Mouse (Mus musculus): Measurements from ENCODE around the gene Pde2a.

Gene Pde2a

DNA sequence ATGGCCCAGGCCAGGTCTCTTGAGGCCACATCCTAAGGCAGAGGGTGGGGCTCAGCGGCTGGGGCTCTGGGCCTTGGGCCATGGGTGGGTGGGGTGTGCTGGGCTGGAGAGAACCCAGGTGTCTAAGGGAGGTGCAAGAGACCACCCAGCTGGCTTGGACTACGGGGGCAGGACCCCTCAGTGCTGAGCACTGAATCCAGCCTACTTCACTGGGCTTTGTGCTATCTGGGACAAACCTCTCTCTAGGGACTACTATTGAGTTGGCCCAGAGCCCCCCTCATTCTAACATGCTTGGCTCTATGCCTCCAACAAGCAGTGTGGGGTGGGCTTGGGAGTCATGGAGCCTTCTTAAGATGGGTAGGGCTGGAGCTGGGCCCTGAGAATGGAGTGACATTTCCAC, 26.0 kb upstream of the Pde2a start:
- in situ Hi-C loops (cut with MboI; ENCODE audit: low pct_unique_long_range_greater_than_20kb in 1 of 2, low sequenced_read_pairs in 2 of 2, unreplicated experiment in 1 of 2) = no loop called here

DNA sequence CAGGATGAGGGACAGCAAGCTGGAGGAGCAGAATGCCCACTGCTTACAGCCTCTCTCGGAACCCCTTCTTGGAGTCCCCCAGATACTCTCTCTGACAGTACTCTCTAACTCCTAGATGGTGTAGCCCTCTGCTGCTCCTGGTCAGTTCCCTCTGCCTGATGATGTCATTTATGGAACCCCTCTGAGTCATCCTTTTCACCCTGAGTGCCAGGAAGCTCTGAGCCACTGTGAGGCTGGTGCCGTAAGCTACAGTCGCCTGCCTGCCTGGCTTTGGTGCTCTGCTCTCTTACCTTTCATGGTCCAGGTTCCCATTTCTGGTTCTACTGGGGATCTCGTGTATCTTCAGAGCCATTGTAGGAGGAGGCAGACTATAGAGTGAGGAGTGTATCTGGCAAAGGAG, 24.3 kb upstream of the Pde2a start:
- in situ Hi-C loops (cut with MboI; ENCODE audit: low pct_unique_long_range_greater_than_20kb in 1 of 2, low sequenced_read_pairs in 2 of 2, unreplicated experiment in 1 of 2) = no loop called here

DNA sequence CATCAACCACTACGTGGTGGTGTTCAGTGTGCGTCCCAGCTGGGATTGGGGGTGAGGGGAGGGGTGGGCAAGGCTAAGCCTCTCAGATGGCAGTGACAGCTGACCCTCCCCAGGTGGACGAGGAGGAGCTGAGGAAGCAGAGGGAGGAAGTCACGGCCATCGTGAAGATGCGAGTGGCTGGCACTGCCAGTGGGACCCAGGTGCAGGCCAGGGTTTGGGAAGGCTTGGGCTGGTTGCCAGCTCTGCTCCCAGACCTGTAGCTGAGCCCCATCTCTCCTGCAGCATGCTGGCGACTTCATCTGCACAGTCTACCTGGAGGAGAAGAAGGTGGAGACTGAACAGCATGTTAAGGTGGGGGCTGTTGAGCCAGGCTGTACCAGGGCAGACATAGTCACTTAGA, 20.0 kb upstream of the Pde2a start:
- in situ Hi-C loops (cut with MboI; ENCODE audit: low pct_unique_long_range_greater_than_20kb in 1 of 2, low sequenced_read_pairs in 2 of 2, unreplicated experiment in 1 of 2) = no loop called here

DNA sequence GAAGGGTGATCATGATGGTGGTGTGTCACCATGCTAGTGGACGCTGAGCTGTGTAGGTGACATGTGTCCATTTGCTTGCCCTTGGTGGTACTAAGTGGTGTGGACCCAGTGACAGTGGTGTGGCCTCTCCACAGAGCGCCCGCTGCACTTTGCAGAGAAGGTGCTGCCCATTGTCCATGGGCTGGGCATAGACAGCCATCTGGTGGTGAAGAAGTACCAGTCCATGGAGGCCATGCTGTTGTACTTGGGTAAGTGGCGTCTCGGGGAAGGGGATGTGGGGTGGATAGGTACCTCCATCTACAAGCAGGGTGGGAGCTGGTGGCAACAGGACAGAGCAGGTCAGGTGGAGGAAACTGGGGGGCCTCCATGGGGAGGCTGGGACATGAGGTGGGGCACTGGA, 17.7 kb upstream of the Pde2a start:
- in situ Hi-C loops (cut with MboI; ENCODE audit: low pct_unique_long_range_greater_than_20kb in 1 of 2, low sequenced_read_pairs in 2 of 2, unreplicated experiment in 1 of 2) = no loop called here

DNA sequence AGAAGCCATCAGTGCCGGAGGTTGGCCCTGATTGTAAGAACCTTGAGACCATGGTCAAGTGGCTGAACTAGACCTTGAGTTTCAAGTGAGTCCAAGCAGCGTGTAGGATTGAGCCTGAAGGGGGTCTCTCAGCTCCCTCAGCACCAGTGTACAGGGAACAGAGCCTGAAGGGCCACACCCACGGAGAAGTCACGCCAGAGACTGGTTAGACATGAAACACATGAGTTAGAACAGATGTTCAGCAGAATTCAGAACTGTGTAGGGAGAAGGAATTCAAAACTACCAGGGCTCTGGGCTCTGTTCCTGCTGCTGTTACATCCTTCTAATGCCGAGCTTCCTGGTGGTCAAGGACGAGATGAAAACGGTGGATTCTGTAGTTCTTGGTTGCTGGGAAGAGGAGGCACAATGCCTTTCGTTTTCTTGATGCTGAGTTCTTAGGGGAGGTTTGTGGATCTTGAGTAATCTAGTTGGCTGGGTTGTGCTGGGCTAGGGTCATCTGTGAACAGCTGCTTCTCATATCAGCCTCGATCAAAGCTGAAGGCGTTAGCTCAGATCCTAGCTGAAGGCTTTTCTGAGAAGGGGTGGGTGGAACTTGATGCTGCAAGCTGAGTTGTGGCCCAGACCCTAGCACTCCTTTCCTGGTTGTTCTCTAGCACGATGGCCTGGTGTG, 11.1 kb upstream of the Pde2a start, which contains the start of gene Gm45837:
TSS of gene Gm45837 (plus strand) at position 620 of the 670 bp plus-strand sequence.
- in situ Hi-C loops (cut with MboI; ENCODE audit: low pct_unique_long_range_greater_than_20kb in 1 of 2, low sequenced_read_pairs in 2 of 2, unreplicated experiment in 1 of 2) = no loop called here

DNA sequence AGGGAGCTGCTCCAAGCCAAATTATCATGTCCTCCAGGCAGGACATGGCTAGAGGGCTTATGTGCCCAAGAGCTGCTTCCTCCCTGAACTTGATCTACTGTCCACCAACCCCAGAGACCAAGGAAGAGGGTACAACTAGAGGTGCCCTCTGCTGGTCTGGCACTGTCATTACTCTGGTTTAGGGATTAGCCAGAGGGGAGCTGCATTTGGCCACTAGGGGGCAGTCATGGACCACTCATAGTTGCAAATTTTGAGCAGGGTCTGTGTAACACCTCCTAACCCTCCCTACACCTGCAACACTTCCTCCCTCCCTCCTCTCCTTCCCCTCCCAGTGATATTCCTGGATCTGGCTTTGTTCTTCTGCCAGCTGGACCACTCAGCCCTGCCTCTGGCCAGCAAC, 8.7 kb upstream of the Pde2a start:
- in situ Hi-C loops (cut with MboI; ENCODE audit: low pct_unique_long_range_greater_than_20kb in 1 of 2, low sequenced_read_pairs in 2 of 2, unreplicated experiment in 1 of 2) = no loop called here

DNA sequence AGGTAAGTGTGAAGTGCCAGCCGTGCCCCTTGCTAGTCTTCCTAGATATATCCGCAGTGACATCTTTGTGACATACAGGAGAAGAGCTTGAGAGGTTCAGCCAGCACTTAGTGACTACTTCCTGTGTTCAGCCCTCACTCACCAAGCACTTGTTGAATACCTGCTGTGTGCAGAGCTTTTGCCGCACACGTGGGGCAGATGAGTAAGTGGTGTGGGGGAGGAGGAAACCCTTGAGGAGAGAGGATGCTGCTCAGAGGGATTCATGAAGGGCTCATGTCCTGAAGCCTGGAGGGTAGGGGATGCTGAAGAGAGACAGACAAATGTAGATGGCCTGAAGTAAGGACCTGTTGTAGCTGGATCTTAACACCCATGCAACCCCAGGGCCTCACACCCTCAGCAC, 7.3 kb upstream of the Pde2a start:
- in situ Hi-C loops (cut with MboI; ENCODE audit: low pct_unique_long_range_greater_than_20kb in 1 of 2, low sequenced_read_pairs in 2 of 2, unreplicated experiment in 1 of 2) = no loop called here

DNA sequence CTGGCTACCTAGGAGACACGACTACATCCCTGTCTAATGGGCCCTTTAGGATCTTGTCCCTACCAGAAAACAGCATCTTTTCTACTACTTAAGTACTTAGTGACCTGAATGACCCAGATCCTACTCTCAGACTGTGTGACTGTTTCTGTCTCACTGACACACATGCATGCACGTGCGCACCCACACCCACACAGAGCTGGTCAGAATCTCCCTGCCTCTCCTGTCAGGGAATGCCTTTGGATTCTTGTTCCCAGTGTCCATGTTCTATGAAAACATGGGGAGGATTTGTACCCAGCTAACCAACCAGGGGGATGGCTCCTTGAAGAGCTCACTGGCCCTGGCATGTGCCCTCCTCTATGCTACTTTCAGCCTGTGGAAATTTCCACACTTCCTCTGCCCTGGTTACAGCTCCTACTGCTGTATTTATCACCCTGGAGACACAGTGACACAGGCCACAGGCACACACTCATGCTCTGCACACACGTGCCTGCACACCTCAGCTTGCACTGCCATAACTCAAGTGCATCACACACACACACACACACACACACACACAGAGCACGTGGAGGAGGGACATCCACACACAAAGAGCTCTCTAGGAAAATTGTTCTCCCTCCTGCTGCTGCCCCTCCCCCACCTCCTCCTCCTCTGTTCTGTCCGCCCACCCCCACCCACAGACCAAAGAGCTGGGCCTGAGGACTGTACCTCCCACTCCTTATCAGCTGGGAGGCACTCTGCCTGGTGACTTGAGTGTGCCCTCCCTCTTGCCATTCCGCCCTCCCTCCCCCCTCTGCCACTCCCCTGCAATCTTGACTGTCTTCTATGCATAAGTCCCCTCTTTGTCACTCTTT, 6.6 kb upstream of the Pde2a start:
- in situ Hi-C loops (cut with MboI; ENCODE audit: low pct_unique_long_range_greater_than_20kb in 1 of 2, low sequenced_read_pairs in 2 of 2, unreplicated experiment in 1 of 2) = no loop called here

DNA sequence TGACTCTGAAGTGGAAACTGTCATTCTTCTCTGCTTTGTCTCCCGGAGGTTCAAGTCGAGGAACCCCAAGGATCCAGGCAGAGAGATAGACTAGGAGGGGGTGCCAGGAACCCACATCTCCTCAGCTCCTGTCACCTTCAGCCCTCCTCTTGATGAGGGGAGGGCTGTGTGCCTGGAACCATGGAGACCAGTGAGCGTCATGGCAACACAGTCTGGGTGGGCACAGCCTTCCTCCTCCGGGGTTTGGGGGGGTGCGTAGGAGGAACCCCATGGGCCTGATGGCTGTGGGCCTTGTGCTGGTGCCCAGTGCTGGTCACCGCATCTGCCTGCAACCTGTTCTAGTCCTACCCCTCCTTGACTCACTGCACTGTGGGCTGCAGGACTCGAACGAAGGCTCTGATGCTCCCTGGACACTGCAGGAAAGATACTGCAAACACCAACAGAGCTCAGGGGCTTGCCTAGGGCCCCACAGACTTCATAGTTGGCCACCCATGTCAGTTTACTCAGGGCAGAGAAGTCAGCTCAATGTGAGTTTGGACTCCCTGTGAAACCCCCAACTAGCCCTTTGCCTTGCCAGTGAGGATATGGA, 5.9 kb upstream of the Pde2a start:
- in situ Hi-C loops (cut with MboI; ENCODE audit: low pct_unique_long_range_greater_than_20kb in 1 of 2, low sequenced_read_pairs in 2 of 2, unreplicated experiment in 1 of 2) = no loop called here

DNA sequence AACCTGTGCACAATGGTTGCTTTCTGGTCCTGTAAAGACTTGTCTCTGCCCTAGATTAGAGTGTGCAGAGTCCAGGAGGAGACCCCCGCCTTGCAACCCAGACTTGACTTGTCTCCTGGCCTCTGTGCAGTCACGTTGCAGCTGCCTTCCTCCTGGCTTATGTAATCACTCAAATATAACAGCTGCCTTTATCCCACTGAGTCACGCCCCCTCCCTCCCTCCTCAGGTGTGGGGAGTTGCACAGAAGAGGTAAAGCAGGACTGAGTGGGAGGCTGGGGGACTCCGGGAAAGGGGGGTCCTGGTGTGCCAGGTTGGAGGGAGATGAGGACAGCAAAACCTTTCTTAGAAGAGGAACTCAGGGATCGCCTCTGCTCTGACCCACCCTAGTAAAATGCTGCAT, 5.1 kb upstream of the Pde2a start:
- in situ Hi-C loops (cut with MboI; ENCODE audit: low pct_unique_long_range_greater_than_20kb in 1 of 2, low sequenced_read_pairs in 2 of 2, unreplicated experiment in 1 of 2) = no loop called here

DNA sequence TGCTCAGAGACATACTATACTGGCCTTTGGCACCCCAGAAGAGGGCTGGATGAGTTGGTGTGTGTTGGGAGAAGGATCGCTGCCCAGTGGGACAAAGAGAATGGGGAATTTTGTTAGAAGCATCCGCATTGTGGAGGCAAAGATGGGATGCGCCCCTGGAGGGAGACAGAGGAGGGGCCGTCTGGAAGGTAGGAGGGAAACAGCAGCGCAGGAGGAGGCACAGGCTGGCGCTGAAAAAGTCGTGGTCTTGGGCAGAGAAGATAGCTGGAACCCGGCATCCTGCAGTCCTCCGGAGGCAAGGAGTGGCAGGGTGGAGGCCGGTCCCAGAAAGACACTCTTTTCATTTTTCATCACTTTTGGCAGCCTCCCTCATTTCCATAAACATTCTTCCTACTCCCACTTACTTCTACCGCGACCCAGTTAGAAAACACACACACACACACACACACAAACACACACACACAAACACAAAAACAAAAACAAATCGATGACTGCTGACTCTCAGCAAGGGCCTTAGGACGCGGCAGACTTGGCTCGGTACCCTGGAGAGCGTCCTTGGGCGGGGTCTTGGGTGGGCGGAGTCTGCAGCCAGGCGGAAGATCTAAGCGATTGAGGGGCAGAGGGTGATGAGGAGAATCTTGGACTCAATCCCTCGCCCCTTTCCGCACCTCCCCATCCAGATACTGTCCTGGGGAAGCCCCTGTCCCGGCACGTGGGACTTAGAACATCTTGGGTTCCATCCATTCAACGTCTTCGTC, 2.3 kb upstream of the Pde2a start:
- in situ Hi-C loops (cut with MboI; ENCODE audit: low pct_unique_long_range_greater_than_20kb in 1 of 2, low sequenced_read_pairs in 2 of 2, unreplicated experiment in 1 of 2) = no loop called here

DNA sequence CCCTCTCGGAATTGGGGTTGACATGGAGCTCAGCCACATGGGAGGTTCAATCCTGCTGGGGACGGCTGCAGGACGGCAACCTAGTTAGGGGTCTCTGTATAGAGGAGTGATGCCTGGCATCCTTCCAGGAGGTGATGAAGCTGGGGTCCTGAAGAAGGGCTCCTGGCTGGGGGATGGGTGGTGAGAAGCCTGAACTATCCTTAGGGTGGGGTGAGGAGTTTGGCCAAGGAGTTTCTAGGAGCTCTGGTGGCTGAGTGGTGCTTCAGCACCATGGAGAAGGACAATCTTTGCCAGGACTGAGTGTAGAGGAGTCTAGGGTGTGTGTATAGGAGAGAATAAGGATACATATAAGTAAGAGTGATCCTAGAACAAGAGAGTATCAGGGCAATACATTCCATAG, 578 bp downstream of the Pde2a start:
- in situ Hi-C loops (cut with MboI; ENCODE audit: low pct_unique_long_range_greater_than_20kb in 1 of 2, low sequenced_read_pairs in 2 of 2, unreplicated experiment in 1 of 2) = no loop called here

DNA sequence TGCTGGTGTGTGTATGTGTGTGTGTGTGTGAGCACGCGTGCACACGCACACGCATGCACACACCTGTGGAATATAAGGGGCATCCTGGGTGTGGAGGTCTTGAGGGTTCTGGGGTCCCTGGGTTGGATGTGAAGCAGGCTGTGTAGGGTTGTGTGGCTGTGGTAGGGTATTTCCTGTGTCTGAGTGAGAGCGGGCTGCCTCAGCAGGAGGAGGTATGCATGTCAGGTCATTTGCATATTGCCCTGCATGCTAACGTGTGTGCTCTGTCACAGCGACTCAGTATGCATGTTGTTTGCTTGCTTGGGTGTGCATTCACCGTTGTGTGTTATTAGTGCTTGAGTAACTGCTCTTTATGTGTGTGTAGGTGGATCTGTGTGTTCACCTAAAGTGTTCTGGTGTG, 1.2 kb downstream of the Pde2a start:
- in situ Hi-C loops (cut with MboI; ENCODE audit: low pct_unique_long_range_greater_than_20kb in 1 of 2, low sequenced_read_pairs in 2 of 2, unreplicated experiment in 1 of 2) = no loop called here

DNA sequence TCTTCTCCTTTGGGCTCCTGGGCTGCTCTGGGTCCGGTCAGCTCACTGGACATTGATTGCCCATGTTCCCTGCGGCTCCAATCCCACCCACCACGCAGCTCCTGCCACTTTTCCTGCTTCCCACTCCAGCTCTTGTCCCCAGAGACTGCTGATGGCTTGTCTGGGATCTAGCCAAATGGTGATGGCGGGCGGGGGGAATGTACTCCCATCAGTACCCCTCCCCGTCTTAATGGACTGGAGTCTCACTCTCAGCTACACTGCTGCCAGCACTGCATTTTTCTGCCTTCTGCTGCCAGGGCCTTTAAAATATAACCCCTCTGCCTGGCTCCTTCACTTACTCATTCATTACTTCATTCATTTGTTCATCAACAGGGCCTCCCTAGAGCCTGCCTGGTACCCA, 2.5 kb downstream of the Pde2a start:
- in situ Hi-C loops (cut with MboI; ENCODE audit: low pct_unique_long_range_greater_than_20kb in 1 of 2, low sequenced_read_pairs in 2 of 2, unreplicated experiment in 1 of 2) = no loop called here

DNA sequence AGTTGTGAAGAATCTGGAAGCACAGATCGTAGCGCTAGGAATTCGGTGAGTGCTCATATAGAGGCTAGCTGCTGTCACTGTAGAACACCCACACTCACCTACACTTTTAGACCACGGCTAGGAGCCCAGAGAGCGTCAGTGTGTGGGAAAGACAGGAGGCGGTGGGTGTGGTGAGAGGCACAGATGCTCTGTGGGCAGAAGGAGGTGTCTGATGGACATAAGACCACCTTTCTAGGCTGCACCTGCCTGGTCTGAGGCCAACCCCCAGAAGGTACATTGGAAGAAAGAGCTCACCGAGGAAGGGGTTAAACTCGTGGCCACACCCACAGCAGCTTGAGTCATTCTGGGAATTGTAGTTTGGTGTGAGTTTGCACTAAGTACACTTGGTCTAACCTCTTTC, 5.2 kb downstream of the Pde2a start:
- in situ Hi-C loops (cut with MboI; ENCODE audit: low pct_unique_long_range_greater_than_20kb in 1 of 2, low sequenced_read_pairs in 2 of 2, unreplicated experiment in 1 of 2) = no loop called here

DNA sequence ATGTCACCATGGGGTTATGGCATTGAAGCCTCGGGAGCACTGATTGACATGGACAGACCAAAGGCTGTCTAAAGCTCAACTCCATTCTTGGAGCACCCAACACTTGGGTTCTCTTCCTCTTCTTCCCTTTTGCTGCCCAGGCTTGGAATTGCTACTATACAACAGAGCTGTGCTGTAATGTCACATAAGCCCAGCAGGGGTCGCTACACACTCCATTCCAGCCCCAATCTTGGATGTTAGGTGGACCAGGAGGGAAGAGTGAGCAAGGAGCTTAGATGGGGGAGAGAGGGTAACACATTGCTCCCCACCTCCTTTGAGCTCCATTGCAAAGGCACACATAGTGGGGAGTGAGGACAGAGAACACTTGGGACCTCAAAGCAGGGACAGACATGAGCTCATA, 6.2 kb downstream of the Pde2a start:
- in situ Hi-C loops (cut with MboI; ENCODE audit: low pct_unique_long_range_greater_than_20kb in 1 of 2, low sequenced_read_pairs in 2 of 2, unreplicated experiment in 1 of 2) = no loop called here

DNA sequence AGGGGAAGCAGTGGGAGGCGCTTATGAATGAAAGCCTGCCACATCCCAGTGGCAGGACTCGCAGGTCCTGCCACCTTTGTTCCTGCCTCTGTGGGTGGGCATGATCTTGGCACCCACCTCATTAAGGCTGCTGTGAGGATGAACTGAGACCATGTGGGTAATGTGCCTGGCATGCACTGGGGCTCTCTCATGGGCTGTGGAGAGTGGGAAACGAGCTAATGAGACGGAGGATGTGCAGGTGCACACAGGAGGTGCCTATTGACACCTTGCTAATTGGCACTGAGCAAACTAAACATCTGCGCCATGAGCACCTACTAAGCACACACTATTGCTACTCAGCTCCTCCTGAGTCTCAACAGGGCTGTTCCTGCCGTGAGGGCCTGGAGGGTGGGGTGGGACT, 13.5 kb downstream of the Pde2a start:
- in situ Hi-C loops (cut with MboI; ENCODE audit: low pct_unique_long_range_greater_than_20kb in 1 of 2, low sequenced_read_pairs in 2 of 2, unreplicated experiment in 1 of 2) = no loop called here

DNA sequence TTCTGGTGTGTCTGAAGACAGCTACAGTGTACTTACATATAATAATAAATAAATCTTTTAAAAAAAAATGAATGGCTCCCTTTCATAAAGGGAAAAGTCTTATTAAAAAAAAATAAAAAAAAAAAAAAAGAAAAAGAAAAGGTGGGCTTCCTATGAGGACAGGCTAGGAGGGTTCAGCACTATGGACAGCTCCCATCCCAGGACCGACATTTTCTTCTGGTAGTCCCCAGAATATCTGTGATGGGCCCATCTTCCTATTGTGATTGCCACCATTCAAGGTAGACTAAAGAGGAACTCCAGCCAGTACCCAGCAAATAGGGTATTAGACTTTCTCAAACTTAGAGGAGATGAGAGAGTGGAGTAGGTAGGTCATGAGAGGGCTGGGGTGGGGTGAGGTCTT, 16.4 kb downstream of the Pde2a start:
- in situ Hi-C loops (cut with MboI; ENCODE audit: low pct_unique_long_range_greater_than_20kb in 1 of 2, low sequenced_read_pairs in 2 of 2, unreplicated experiment in 1 of 2) = no loop called here

DNA sequence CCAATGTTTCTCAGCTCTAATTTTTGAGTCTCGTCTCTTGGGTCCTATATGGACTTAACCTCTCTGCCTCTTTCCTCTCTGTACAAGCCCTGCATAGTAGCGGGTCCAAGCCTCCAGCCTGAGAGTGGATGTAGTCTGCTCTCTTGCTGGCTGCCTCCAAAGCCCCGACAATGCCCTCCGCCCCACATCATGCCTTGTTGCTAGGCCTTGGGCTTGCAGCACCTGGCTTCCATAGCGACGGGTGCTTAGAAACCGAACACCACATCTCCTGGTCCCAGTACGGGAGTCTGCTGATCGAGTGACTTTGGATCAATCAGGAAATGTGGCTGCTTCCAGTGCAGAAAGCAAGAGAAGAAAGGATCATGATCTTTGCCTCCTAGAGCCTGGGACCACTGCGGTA, 21.6 kb downstream of the Pde2a start:
- in situ Hi-C loops (cut with MboI; ENCODE audit: low pct_unique_long_range_greater_than_20kb in 1 of 2, low sequenced_read_pairs in 2 of 2, unreplicated experiment in 1 of 2) = loop anchor here in 1 of 2 experiments (10.0 kb wide), 1 partner anchor 62 kb away; no protein-coding TSS in a partner anchor

All from mouse embryonic stem cell (cell line).